31 mouse cellular contexts compared by ENCODE assay signal in genomic region chr4:137261826-137262225, GRCm38 (mm10). TPM values are rescaled to one million over a fixed set of nuclear protein-coding genes. Genes with fewer than 3 reads are reported as not detected.
"Had no signal": no experiment of that assay in that cellular context is flagged by ENCODE, and none has a peak within 500 bp of the region (broad histone marks: within the 10 kb centered on the region; RNA-seq: fewer than 3 reads in every experiment).

No protein-coding gene starts in this region.

- DNase-seq: heart, postnatal 10 days; heart, postnatal 14 days; heart, postnatal 36 days; heart, postnatal 4 days; kidney, adult 11 months; kidney, adult 18-20 months; kidney, adult 2 months; kidney, adult 8-10 months; kidney, adult 9 months; kidney, postnatal 10 days; kidney, postnatal 14 days; kidney, postnatal 25 days; kidney, postnatal 36 days; kidney, postnatal 4 days; layer of hippocampus, adult 9-11 months; layer of hippocampus, postnatal 36 days had no signal

- H3K4me3 ChIP-seq: heart, embryonic 12.5 days; heart, embryonic 13.5 days; heart, embryonic 15.5 days; hindbrain, embryonic 10.5 days; hindbrain, embryonic 12.5 days; hindbrain, embryonic 13.5 days; hindbrain, embryonic 15.5 days; intestine, embryonic 15.5 days; kidney, embryonic 15.5 days; layer of hippocampus, adult 2 months; left cerebral cortex, adult 2 months had no signal

- H3K27ac ChIP-seq: heart, embryonic 13.5 days; heart, embryonic 15.5 days; hindbrain, embryonic 10.5 days; hindbrain, embryonic 12.5 days; hindbrain, embryonic 13.5 days; hindbrain, embryonic 14.5 days; hindbrain, embryonic 15.5 days; hindbrain, postnatal 0 days; intestine, embryonic 15.5 days; kidney, embryonic 15.5 days; kidney, postnatal 0 days; layer of hippocampus, adult 2 months; left cerebral cortex, adult 2 months had no signal

RNA-seq across cellular contexts. Expression of gene Wnt4, which starts 15.5 kb away (rescaled TPM):
- total RNA-seq: hematopoietic stem cell, adult 5-6 weeks had no signal
